Mouse (Mus musculus) left cerebral cortex, adult 18-20 months (tissue): ENCODE measurements at regions not wholly inside any gene's neighbourhood (a gene's known extent, or its start where the extent isn't known, plus 50 kb on each side); places are given as distances from the start of the nearest gene placed in this dataset.
"Not testable (repeated sequence)": the region's sequence is repeated elsewhere in the genome, so short reads cannot be mapped to it uniquely, and the experiment has no call there.

Experiments used
- DNase-seq, 2 experiments: peaks; one replicate each; pipeline ENCODE4 v3.0.0; 2021 to 2022; ENCODE audit warnings: low spot score in 2 of 2, mixed read lengths in 1 of 2

DNA sequence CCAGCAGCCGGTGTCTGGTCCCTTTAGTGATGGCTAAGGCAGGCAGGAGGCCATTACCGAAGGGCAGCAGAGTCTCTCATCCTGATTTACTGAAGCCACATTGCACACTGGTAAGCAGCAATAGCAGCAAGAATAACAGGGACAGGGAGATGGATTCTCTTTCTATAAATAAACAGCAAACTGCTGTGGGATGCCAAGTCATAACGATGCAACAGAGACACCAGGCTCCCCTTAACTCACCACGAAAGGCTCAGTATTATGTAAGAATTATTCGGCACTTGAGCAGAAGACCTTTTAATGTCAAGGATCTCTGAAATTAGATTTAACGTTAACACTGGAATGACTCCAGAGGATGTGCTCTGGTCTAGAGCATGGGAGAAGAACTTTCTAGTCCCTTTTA lies 202.1 kb downstream of the Ddx10 start:
- no peak for DNase-seq

DNA sequence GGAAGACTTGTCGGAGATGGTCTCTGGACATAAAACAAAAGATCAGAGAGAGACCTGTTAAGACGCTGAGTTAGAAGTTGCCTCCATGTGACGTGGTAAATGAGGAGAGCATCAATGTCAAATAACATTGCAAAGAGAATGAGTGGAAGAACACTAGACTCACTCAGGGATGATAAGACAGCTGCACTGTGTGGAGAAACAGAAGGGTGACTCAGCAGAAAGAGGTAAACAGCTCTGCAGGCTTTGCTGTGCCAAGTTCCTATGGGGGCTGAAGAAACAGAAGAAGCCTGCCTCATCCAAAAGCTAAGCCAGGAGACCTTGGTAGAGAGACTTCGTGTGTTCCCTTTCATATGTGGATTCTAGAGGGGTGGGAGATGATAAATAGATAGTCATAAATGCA lies 214.1 kb downstream of the Ddx10 start:
- peak in 1 of 2 experiments; percentile 32 for DNase-seq

DNA sequence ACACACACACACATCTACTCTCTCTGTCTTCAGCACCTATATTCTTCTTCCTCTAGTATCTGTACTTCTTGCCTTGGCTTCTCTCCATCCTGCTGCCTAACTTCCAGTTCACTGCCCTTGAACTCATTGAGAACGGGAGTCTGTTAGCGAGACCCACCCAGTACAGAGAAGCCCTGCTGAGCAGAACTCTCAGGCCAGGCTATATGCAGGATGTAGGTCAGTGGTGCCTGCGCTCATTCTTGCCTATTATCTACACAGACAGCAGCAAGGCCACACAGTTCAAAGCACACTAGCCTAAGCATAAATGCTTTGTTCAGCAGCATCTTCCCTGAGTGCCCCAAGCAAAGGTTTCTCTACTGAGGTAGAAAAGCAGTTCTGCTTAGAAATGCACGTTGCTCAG lies 225.8 kb downstream of the Ddx10 start:
- DNase-seq: no peak

DNA sequence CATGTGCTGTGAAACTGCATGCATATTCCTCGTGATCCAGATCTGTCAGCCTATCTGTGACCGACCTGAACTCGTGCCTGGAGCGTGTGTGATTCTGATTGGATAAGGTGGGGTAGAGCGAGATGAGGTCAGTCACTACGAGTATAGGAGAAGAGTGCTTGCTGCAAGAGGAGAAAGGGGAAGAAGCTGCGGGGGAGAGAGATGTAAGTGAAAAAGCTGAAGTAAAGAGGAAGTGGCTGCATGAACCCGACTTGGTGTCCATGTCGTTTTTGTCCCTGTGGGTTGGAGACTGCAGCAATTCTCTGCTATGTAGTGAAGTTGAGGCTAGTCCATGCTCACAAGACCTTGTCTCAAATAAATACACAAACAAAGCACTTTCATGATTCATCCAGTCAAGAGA lies 237.1 kb downstream of the Ddx10 start:
- DNase-seq: no peak

DNA sequence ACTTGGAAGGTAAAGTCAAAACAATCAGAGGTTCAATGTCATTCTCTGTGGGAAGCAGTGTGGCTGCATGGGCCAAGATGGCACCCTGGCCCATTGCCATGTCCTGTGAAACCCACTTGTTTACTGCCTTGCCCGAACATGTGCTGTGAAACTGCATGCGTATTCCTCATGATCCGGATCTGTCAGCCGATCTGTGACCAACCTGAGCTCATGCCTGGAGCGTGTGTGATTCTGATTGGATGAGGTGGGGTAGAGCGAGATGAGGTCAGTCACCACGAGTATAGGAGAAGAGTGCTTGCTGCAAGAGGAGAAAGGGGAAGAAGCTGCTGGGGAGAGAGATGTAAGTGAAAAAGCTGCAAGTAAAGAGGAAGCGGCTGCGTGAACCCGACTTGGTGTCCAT lies 240.5 kb downstream of the Ddx10 start:
- DNase-seq: no peak

DNA sequence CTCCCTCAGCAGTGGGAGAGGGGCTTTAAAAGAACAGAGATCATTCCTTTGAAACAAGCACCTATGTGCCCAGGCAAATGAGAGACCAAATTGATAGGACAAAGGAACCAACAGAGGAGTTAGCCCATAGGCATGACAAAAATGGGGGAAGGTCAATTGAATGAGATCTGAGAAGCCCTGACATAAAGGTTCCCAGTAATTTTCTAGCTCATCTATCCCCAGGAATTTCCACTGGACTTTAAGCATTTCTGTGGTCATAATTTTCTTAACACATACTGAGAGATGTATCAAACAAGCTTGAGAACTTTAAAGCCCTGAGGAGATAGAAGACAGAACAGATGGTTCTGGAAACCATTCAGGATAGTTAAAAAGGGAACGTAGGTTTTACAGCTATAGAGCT lies 241.8 kb downstream of the Ddx10 start:
- no peak for DNase-seq

DNA sequence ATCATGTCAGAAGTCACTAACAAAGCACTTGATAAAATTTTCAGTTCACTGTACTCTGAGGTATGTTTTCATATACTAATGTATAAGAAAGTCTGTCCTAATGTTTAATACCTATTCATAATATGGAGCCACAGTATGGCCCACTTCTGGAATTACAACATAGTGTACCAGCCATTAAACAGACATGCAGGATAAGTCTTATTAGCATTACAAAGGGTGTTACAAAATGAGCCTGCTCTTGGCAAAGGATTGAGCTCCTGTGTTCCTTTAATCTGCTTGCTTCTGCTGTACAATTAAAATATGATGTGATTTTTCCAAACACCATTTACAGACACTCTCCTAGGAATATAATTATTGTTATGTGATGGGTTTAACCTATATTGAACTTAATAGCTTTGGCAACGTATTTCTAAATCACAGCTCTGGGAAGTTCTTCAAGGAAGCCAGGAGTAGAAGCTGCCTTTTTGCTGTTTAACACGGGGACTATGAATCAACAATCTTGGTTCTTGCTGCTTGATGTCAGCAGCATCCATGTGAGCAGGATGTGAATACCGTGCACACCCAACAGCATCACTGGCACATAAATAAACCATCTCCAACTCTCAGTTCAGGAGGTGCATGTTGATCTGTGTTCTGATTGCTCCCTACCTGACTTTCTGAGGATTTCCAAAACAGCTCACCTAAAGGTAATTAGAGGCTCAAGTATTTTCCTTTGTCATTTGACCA lies 243.4 kb downstream of the Ddx10 start:
- DNase-seq: no peak

DNA sequence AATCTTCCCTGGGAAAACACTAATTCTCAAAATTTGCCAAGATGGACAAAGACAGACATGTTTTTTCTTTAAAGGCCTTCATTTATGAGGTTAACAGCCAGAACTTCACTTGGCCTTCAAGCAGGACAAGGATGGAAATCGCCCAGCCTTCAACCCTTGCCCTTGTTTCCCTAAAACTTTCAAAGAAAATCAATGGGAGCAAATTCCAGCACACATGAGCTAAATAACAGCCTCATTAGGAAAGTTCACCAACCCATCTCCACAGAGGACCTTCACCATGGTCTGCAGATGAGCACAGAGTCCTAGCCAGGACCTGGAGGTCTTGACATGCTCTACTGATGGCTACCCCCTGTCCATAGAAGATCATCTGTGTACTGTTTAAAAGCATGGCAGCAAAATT lies 271.8 kb downstream of the Ddx10 start:
- no peak for DNase-seq

DNA sequence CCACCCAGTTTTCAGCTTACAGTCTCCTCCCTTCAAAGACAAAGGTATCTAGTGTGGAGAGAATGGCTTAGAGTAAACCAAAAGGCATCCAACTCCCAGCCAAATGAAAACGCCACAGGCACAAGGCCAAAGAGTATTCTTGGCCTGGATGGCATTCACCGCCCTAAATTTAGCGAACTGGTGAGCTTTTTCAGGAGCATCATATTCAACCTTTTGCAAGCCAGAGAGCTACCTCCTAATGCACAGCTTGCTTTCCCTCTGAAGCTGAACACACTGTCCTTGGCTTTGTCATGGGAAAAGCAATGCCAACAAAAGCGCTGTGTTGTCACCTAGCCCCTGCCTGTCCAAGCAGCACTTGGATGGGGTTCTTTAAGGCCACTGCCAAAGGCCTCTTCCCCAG lies 282.2 kb downstream of the Ddx10 start:
- DNase-seq: peak; percentile 10 to 24

DNA sequence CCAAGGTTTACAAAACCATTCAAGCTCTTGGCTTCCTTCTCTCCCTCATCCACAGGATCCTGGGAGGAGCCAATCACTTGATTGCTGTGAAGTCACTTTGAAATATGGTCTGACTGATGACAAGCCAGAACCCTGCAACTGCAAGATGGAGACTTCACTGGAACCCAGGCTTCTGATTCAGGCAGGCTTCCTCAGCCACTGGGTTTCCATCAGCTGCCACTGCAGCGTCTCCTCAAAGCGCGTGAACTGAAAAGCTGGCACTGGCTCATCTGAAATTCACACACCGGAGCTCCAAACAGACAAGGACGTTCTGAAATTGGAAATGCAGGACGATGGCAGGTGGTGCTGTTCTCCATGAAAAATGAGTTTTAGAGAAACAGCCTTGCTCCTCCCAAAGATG lies 280.1 kb upstream of the AI593442 start:
- peak in 1 of 2 experiments; percentile 12 for DNase-seq

DNA sequence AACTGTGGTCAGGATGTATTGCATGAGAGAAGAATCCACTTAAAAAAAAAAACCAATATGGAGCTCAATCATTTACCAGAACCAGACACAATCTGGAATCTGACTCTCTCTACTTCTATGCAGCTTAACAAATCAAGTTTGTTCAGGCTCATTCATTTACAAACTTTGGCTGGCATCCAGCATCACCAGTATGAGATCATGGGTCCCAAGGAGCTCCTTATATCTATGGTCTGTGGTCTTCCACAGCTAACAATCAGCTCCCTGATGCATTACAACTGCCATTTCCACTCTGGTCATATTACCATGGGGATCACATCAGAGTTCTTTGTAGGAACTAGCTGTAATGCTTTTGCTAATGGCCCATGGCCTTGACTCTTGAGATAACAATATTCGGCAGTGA lies 277.7 kb upstream of the AI593442 start:
- no peak for DNase-seq

DNA sequence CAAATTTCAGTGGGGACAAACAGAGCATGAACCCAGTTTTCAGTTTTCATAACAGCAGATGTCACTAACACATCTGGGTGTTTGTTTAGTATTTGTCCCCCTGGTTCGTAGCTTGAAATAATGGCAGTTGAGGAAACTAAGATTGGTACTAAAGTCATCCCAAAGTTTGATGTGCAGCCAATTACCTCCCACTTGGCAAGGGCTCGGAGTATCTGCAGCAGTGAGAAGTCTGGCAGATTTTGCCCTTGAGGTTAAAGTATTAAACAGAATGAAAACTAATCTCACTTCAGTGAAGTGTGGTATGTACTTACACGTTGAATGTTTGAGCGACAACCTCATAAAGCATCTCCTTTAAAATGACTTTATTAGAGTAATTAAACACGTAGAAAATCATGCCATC lies 264.5 kb upstream of the AI593442 start:
- no peak for DNase-seq

DNA sequence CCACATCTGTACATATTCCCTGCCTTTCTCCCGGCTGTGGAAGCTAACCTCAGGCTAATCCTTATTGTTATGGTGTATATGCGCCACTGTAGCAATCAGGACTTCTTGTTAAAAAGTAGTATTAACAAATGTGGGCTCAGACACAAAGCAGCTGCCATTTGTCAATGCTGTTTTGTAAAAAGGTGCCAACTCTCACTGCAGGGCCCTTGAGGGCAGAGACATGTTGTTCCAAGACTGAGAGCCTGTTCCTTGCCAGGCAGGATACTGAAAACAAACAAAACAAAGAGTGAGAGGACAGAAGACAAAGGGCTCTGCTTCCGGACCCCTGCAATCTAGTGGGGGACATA lies 262.0 kb upstream of the AI593442 start:
- no peak for DNase-seq

DNA sequence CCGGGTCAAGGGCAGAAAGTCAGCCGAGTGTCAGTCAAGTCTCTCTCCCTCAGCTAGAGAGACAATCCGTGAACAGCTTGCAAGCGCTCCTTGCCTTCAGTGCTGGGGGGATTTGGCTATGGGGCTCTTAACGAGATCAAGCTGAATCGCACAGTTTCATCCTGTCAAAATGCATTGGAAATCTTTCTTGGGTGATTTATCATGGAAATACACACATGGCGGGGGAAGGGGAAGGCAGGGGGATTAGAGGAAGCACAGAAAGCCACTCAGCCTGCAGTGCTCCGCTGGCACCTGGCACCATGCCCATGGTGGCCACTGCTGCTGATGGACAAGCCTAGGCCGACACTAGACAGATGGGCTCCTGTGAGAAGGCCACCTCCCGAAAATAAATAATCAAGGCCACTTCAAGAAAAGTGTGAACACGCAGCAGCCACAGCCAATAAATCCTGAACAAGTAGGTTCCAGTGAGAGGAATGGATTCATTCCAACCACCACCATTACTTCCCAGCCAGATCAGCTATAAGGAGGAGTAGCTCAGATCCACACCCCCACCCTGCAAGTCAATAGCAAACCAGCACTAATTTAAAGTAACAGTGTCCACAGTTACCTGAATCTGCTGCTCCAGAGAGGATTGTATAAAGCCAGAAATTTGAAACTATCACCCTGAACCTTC lies 261.5 kb upstream of the AI593442 start:
- no peak for DNase-seq

DNA sequence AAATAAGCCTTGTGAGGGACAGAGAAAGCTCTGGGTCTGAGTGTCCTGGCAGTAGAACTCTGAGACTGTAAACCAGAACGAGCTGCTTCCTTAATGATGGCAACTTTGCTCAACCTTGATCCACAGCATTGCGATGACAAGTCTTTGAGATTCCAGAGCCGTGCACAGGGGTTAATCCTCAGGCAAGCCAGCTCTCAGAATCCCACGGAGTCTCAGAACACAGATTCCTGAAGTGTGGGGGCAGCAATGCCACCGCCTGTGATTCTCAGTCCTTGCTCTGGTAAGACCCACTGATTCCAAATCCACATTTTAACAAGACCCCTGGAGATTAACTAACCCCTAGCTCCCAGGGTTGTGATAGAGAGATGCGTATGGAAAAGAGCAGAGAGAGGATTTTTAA lies 255.5 kb upstream of the AI593442 start:
- no peak for DNase-seq

DNA sequence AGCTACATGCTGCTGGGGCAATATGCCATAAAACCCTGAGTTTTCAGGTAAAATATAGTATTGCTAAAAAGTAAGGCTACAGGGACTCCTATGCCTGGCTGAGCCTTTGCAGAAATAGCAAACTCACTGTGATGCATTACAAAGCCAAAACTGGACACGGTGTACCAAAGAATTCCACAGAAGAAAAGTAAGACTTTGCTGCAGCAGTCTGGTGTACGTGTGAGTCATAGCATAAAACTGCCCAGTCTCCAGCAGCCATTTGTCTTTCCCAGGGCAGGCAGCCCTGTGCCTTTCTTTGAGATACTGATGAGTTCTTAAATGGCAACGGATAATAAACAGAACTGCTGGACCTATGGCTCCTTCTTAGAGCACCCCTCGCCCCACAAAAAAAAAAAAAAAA lies 237.9 kb upstream of the AI593442 start:
- peak; percentile 32 to 36 for DNase-seq

DNA sequence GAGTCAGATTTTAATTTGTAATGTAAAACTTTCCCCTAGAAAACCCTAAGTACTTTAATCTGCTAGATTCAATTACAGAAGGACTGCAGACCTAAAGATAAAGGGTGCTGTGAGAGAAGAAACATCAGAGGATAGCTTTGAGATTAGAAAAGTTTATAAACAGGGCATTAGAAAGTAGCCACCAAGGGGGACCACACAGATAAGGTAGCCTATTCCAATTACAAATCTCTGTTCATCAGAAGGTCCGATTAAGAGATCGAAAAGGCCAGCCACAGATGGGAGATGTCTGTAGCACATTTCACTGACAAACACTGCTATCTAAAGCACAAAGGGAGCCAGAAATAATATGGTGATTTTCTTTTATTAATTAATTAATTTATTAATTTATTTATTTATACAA lies 209.1 kb upstream of the AI593442 start:
- DNase-seq: not testable (repeated sequence)

DNA sequence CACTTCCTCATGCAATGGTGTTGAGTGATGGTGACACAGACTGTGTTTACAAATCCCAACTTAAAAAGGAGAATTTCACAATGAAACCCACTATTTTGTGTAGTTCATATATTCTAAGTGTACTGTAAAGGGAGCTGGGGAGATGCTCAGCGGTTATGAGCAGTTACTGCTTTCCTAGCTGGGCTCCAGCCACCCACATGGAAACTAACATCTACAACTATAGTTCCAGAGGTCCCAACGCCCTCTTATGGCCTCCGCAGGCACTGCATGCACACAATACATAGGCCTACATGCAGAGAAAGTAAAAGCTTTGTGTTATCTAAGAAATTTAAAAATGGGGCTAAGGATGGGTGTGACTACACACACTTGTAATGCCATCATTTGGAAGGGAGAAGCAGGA lies 208.4 kb upstream of the AI593442 start:
- not testable (repeated sequence) for DNase-seq

DNA sequence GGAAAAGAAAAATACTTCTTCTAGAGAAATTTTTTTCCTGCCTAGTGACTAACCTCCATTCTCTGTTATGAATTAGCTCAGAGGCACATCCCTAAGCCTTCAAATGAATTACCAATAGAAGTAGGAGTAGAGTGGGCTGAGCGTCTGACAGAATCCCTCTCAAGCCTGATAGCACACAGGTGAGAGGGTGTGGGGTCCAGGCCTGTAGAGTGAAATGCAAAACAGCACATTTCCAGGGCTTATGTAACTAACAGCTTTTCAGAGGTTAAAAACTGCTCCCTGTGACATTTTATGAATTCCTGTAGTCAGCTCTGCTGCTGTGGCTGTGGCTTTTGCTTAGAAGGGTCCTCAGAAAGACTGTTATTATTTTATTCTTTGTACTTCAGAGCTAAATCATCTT lies 187.7 kb upstream of the AI593442 start:
- no peak for DNase-seq

DNA sequence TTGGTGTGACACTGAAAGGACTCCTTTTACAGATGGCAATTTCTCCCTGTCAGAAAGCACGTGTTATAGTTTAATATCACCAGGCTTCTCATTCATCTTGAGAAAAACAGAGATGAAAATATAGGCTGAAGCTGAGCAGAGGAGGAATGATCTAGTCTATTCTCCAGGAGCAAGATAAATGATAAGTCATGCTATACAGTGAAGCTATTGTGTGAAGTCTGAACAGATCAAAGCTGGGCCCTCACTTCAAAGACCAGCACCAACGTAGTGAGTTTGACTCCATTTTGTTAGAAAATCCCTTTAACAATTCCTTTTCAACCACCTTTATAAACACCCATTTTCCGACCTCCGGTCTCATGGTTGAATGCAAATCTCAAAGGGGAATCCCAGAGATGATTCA lies 180.7 kb upstream of the AI593442 start:
- no peak for DNase-seq

DNA sequence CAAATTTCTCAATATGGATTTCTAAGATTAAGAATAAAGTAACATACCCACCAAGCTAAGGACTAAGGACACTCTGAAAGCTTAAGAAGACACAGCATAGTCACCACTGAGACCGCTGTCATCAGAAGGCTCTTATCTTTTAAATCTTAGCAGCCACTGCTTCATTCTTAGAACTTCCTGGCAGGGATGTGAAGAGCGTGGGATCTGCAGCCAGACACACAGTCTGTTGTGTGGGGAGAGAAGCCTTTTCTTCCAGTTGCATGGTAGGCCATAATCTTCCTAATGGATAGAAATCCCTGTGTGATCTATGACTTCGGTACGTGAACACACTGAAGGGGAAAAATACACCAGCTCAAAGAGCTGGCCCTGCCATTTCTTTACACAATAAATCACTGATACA lies 178.8 kb upstream of the AI593442 start:
- DNase-seq: peak; percentile 51 to 77

DNA sequence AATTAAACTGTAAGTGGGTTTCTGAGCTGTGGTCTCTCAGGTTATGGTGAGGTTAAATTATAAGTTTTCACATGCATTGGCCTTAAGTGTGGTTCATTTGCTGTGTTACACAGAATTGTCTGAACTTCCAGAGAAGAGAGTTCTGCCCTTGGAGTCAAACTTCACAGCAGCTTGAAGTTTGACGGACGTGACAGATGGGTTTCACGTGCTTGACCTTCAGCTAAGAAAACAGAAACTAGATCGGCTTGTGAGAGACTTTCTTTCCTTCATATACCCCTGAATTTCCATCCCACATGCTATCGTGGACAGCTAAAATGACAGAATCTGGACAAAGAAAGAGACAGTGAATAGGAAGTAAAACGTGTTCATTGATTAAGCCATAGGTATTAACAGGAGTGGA lies 173.8 kb upstream of the AI593442 start:
- DNase-seq: no peak

DNA sequence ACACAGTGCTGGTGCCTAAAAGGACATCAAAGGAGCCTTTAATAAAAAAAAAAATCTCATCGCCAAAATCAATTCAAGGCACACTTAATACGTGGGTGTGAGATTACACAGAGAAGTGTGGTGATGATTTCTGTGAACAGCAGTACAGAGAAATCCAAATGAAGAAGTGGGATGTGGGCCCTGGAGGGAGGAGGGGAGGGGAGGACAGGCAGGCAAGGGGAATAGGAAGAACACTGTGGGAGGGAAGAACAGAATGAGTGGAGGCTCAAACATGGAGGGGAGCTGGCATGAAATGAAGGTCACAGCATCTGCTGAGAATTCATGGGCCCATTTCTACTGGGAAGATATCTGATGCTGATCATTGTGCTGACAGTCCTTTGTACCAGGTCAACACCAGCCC lies 171.0 kb upstream of the AI593442 start:
- DNase-seq: peak; percentile 12 to 59
